Mouse (Mus musculus) brain, embryonic 18.5 days (tissue): ENCODE measurements around the gene Pphln1.

ENCODE experiments used
- DNase-seq: peaks from one replicate; pipeline ENCODE4 v3.0.0-alpha.2; 2012; ENCODE audit warnings: low read depth, low spot score

Gene Pphln1

GRCm38 (mm10) chr15:93539415-93539814 is 141.3 kb downstream of the Pphln1 start:
- DNase-seq = no peak
